Mouse (Mus musculus) R1 (cell line): ENCODE data around the gene Egfl8.

Experiments
- DNase-seq: peaks from one replicate; pipeline ENCODE4 v3.0.0-alpha.2; 2018; ENCODE audit warnings: low read depth, low spot score

Gene Egfl8

GRCm38 (mm10) chr17:34615871-34616270 is at the start of gene Egfl8:
Egfl8 (minus strand) TSS chr17:34615971.
- no peak for DNase-seq

GRCm38 (mm10) chr17:34664472-34664871 is 48.7 kb upstream of the Egfl8 start:
- no peak for DNase-seq

- no peak for DNase-seq
Observed at GRCm38 (mm10) chr17:34663558-34663957, 47.8 kb upstream of the Egfl8 start.

- no peak for DNase-seq
Observed at GRCm38 (mm10) chr17:34662978-34663377, 47.2 kb upstream of the Egfl8 start.

- no peak for DNase-seq
Observed at GRCm38 (mm10) chr17:34662468-34662867, 46.7 kb upstream of the Egfl8 start.

GRCm38 (mm10) chr17:34661121-34661591 is 45.4 kb upstream of the Egfl8 start:
- peak; percentile 54 for DNase-seq

GRCm38 (mm10) chr17:34660259-34660820 is 44.6 kb upstream of the Egfl8 start:
- no peak for DNase-seq

- no peak for DNase-seq
Observed at GRCm38 (mm10) chr17:34659897-34660214, 44.1 kb upstream of the Egfl8 start.

- DNase-seq, result no peak
Observed at GRCm38 (mm10) chr17:34659181-34659896, 43.6 kb upstream of the Egfl8 start.

- DNase-seq, result no peak
Observed at GRCm38 (mm10) chr17:34658591-34658990, 42.8 kb upstream of the Egfl8 start.

- no peak for DNase-seq
Observed at GRCm38 (mm10) chr17:34658145-34658544, 42.4 kb upstream of the Egfl8 start.

GRCm38 (mm10) chr17:34657271-34657670 is 41.5 kb upstream of the Egfl8 start:
- no peak for DNase-seq

GRCm38 (mm10) chr17:34656666-34657065 is 40.9 kb upstream of the Egfl8 start:
- DNase-seq, result no peak

- peak; percentile 21 for DNase-seq
Observed at GRCm38 (mm10) chr17:34655581-34655991, 39.8 kb upstream of the Egfl8 start.

- DNase-seq, result no peak
Observed at GRCm38 (mm10) chr17:34655160-34655559, 39.4 kb upstream of the Egfl8 start.

GRCm38 (mm10) chr17:34654392-34654791 is 38.6 kb upstream of the Egfl8 start:
- DNase-seq, result no peak

- peak; percentile 75 for DNase-seq
Observed at GRCm38 (mm10) chr17:34653746-34654285, 38.0 kb upstream of the Egfl8 start.

GRCm38 (mm10) chr17:34652985-34653384 is 37.2 kb upstream of the Egfl8 start:
- DNase-seq, result no peak

GRCm38 (mm10) chr17:34652546-34652945 is 36.8 kb upstream of the Egfl8 start:
- DNase-seq, result no peak

- peak; percentile 23 for DNase-seq
Observed at GRCm38 (mm10) chr17:34651507-34652221, 35.9 kb upstream of the Egfl8 start.

- DNase-seq, result no peak
Observed at GRCm38 (mm10) chr17:34650781-34651180, 35.0 kb upstream of the Egfl8 start.

GRCm38 (mm10) chr17:34649106-34649864 is 33.5 kb upstream of the Egfl8 start:
- DNase-seq, result no peak
